Mouse (Mus musculus): ENCODE data around the gene Slitrk3.
"Not testable (repeated sequence)": the region's sequence is repeated elsewhere in the genome, so short reads cannot be mapped to it uniquely, and the experiment has no call there.

Slitrk3 gene

GRCm38 (mm10) chr3:73057197-73057811 lies at the start of gene Slitrk3:
Slitrk3 (minus strand) TSS chr3:73057803.
- peak; percentile 8 to 27 for DNase-seq

- not testable (repeated sequence) for DNase-seq
These were observed 36.8 kb upstream of the Slitrk3 start for GRCm38 (mm10) chr3:73094445-73094844.

GRCm38 (mm10) chr3:73084620-73085019 lies 27.0 kb upstream of the Slitrk3 start:
- no peak for DNase-seq

- peak; percentile 78 to 79 for DNase-seq
These were observed 8.5 kb upstream of the Slitrk3 start for GRCm38 (mm10) chr3:73065823-73066755.

- DNase-seq = no peak
These were observed 587 bp upstream of the Slitrk3 start for GRCm38 (mm10) chr3:73058190-73058589.

GRCm38 (mm10) chr3:73056492-73057196 lies 959 bp downstream of the Slitrk3 start:
- DNase-seq = no peak

- no peak for DNase-seq
These were observed 1.6 kb downstream of the Slitrk3 start for GRCm38 (mm10) chr3:73056044-73056438.

- no peak for DNase-seq
These were observed 2.1 kb downstream of the Slitrk3 start for GRCm38 (mm10) chr3:73055399-73056043.

- peak; percentile 23 to 32 for DNase-seq
These were observed 4.1 kb downstream of the Slitrk3 start for GRCm38 (mm10) chr3:73053451-73053931.

- DNase-seq = peak; percentile 62 to 64
These were observed 11.4 kb downstream of the Slitrk3 start for GRCm38 (mm10) chr3:73046248-73046647.

GRCm38 (mm10) chr3:73042256-73042655 lies 15.3 kb downstream of the Slitrk3 start:
- DNase-seq = no peak

- no peak for DNase-seq
These were observed 51.6 kb downstream of the Slitrk3 start for GRCm38 (mm10) chr3:73006045-73006444.

- DNase-seq = no peak
These were observed 54.5 kb downstream of the Slitrk3 start for GRCm38 (mm10) chr3:73002933-73003696.

GRCm38 (mm10) chr3:72997517-72997916 lies 60.1 kb downstream of the Slitrk3 start:
- no peak for DNase-seq
